Mouse (Mus musculus): ENCODE data around the gene Nectin2. TPM values are rescaled to one million over a fixed set of nuclear protein-coding genes. Genes with fewer than 3 reads are reported as not detected.

Nectin2 gene
- polyA plus RNA-seq, 1 experiment from 2014 or later: 138 TPM

DNA sequence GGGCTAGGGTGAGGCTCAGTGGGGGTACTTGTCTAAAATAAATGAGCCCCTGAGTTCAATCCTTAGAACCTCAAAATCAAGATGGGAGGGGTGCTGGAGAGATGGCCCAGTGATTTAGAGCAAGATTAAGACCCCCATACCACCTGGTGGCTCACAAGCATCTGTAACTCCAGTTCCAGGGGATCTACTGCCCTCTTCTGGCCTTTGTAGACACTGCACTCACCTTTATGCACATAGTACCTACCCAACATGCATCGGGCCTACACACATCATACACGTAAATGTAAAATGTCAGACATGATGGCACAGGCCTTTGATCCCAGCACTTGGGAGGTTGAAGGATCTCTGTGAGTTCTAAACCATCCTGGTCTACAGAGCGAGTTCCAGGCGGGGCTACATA is 32.4 kb upstream of the Nectin2 start:
- Histone ChIP-seq H3K27me3 (no peaks in the 10 kb centered on the region), H3K36me3 (0 out of 2 replicates have a peak, but pooled peaks cover 9% of the 10 kb centered on the region), H3K4me3 (replicated peaks) (no peak overlapping the region), H3K9ac (no peak overlapping the region), H3K4me2 (no peak overlapping the region), H3K9me3 (replicated peaks) (no peaks in the 10 kb centered on the region), H3K4me1 (peaks cover 6% of the 10 kb centered on the region; the same call in 1 of the 2 replicates), H3K27ac (no peak overlapping the region)
- 95% methylated on average over 4 of the region's 4 CpGs for WGBS
- ATAC-seq (replicated peaks; ENCODE audit: low FRiP score): no peak

DNA sequence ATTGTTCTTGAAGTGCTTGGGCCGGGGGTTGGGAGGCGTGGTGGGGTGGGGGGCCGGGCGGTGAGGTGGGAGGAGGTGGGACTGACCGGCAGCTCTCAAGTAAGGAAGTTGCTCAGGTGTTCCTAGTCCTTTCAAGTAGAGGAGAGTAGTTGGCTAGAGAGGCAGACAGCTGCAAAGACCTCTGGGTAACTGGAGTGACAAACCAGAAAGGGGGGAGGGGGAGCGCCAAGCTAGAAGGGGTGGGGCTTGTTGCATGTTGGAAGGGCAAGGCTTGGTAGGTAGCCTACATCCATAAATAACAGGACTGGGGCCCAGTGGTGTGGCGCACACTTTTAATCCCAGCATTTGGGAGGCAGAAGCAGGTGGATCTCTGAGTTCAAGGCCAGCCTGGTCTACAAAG is 31.5 kb upstream of the Nectin2 start:
- Histone ChIP-seq H3K36me3 (0 out of 2 replicates have a peak, but pooled peaks cover 9% of the 10 kb centered on the region), H3K4me1 (peaks cover 6% of the 10 kb centered on the region; the same call in 1 of the 2 replicates), H3K27ac (no peak overlapping the region), H3K9me3 (replicated peaks) (no peaks in the 10 kb centered on the region), H3K4me3 (replicated peaks) (no peak overlapping the region), H3K27me3 (no peaks in the 10 kb centered on the region), H3K4me2 (no peak overlapping the region), H3K9ac (no peak overlapping the region)
- ATAC-seq (replicated peaks; ENCODE audit: low FRiP score): no peak
- 92% methylated on average over 7 of the region's 7 CpGs for WGBS

- no peaks in the 10 kb centered on the region for H3K9me3 ChIP-seq (replicated peaks)
- H3K36me3 ChIP-seq: 0 out of 2 replicates have a peak, but pooled peaks cover 9% of the 10 kb centered on the region
- H3K27me3 ChIP-seq: no peaks in the 10 kb centered on the region
- H3K4me1 ChIP-seq: no peaks in the 10 kb centered on the region
- no peak overlapping the region for H3K4me3 ChIP-seq (replicated peaks)
- no peak for ATAC-seq (replicated peaks; ENCODE audit: low FRiP score)
- H3K27ac ChIP-seq: no peak overlapping the region
- no peak overlapping the region for H3K9ac ChIP-seq
- 84% methylated on average over 4 of the region's 4 CpGs for WGBS
- no peak overlapping the region for H3K4me2 ChIP-seq
Observed at GRCm38 (mm10) chr7:19779903-19780302, 29.6 kb upstream of the Nectin2 start.

DNA sequence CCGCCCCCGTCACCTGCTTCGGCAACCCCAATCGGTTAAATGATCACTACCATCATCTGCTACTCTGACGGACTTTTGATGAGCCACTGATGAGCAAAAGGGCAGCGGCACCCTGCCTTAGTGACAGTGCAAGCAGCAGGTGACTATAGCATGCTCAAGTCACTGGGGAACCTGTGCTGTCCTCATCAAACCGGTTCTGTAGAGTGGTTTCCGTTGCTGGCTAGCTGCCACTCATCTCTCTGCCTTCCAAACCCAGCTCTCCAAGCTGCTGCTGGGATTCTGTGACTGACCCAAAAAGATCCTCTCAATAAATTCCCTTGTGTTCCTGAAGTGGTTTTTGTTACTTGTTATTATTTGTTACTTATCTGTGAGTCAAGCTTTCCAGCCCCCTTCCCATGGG is 28.4 kb upstream of the Nectin2 start:
- H3K9ac ChIP-seq: no peak overlapping the region

DNA sequence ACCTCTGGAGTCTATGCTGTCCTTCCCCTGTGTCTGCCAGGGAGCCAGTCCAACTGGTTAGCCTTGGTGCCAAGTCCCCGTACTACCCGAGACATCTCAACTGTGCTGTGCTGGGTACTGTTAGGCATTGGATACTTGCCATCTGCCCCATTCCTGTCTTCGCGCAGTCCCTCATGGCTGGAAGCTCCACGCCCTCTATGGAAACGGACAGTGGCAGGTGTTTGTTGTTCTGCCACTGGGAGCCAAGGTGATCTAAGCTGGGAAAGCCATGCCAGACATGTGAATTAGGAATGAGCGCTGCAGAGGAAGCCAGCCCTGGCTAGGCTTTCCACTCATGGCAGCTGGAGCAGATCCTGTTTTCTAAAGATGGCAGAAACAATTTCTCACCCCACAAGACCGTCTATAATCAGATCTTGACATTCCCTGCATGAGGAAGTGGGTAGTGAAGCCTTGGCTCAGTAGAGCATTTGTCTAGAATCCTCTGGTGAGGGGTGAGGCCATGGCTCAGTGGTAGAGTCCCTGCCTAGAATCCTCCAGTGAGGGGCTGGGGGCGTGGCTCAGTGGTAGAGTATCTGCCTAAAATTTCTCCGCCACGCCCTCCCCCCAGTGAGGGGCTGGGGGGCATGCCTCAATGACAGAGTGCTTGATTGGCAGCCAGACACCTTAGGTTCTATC is 26.9 kb upstream of the Nectin2 start:
- peaks cover 6% of the 10 kb centered on the region for H3K4me1 ChIP-seq
- no peaks in the 10 kb centered on the region for H3K27me3 ChIP-seq
- H3K27ac ChIP-seq: no peak overlapping the region
- H3K9me3 ChIP-seq (replicated peaks): no peaks in the 10 kb centered on the region
- 0 out of 2 replicates have a peak, but pooled peaks cover 9% of the 10 kb centered on the region for H3K36me3 ChIP-seq
- H3K4me2 ChIP-seq: no peak overlapping the region
- no peak overlapping the region for H3K9ac ChIP-seq
- no peak for ATAC-seq (replicated peaks; ENCODE audit: low FRiP score)
- no peak overlapping the region for H3K4me3 ChIP-seq (replicated peaks)
- WGBS: 88% methylated on average over 11 of the region's 11 CpGs

More for the DNA sequence above, 28.4 kb upstream of the Nectin2 start:
- 84% methylated on average over 8 of the region's 8 CpGs for WGBS
- 0 out of 2 replicates have a peak, but pooled peaks cover 9% of the 10 kb centered on the region for H3K36me3 ChIP-seq
- H3K27ac ChIP-seq: no peak overlapping the region
- H3K4me3 ChIP-seq (replicated peaks): no peak overlapping the region
- no peaks in the 10 kb centered on the region for H3K9me3 ChIP-seq (replicated peaks)
- ATAC-seq (replicated peaks; ENCODE audit: low FRiP score): no peak
- no peaks in the 10 kb centered on the region for H3K4me1 ChIP-seq
- H3K4me2 ChIP-seq: no peak overlapping the region
- no peaks in the 10 kb centered on the region for H3K27me3 ChIP-seq

DNA sequence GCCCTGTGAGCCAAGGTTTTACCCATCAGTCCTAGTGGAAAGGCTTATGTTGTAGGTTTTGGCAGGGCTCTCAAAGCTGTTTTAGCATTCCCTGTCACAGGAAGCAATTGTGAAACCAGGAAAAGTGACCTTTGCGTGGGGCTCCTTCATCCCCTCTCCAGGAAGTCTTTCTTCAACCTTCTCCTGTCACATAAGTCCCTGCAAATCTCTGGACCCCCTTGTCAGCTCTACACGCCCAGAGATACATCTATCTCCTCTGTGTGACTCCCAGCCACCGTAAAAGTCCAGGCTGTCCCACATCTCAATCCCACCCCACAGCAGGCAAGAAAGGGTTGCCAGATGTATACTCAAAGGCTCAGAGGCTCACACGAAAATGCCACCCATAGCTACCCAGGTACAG is 21.4 kb upstream of the Nectin2 start:
- H3K9me3 ChIP-seq (replicated peaks): no peaks in the 10 kb centered on the region
- ATAC-seq (replicated peaks; ENCODE audit: low FRiP score): no peak
- H3K4me2 ChIP-seq: peak overlapping the region; percentile 94
- WGBS: 45% methylated on average over 4 of the region's 4 CpGs
- peak overlapping the region; percentile 71 for H3K4me3 ChIP-seq (replicated peaks)
- no peaks in the 10 kb centered on the region for H3K27me3 ChIP-seq
- H3K4me1 ChIP-seq: peaks cover 51% of the 10 kb centered on the region
- no peak overlapping the region for H3K9ac ChIP-seq
- peaks cover 11% of the 10 kb centered on the region for H3K36me3 ChIP-seq
- peak overlapping the region; percentile 96 for H3K27ac ChIP-seq

DNA sequence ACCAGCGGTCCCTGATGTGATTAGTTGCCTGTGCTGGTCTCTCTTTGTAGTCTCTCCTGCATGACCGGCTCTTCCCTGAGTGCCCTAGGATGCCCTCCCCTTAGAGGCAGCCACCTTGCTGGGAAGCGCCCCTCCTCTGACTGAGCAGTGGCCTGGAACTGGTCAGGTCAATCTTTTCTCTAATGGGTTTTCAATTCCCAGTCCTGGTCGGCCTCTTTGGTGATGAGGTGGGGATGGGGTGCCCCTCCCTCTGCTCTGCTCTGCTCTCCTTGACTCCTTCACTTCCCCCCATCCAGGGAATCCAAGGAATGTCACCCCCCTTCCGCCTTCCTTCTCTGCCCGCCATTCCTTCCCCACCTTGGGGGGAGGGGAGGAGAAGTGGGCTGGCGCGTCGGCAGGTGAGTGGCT is 20.7 kb upstream of the Nectin2 start, which contains the start of gene Bcam:
Gene Bcam (minus strand): TSS at position 33 of the 408 bp plus-strand sequence.
- Histone ChIP-seq H3K27me3 (no peaks in the 10 kb centered on the region), H3K4me1 (peaks cover 51% of the 10 kb centered on the region), H3K9me3 (replicated peaks) (no peaks in the 10 kb centered on the region), H3K27ac (peak within 1 kb of the TSS; percentile 96), H3K9ac (peak within 1 kb of the TSS; percentile 72), H3K4me2 (peak within 1 kb of the TSS; percentile 94), H3K4me3 (replicated peaks) (peak within 1 kb of the TSS; percentile 71), H3K36me3 (peaks cover 17% of the 10 kb centered on the region)
- 2% methylated on average over 9 of the region's 9 CpGs for WGBS
- peak; percentile 88 for ATAC-seq (replicated peaks; ENCODE audit: low FRiP score)

DNA sequence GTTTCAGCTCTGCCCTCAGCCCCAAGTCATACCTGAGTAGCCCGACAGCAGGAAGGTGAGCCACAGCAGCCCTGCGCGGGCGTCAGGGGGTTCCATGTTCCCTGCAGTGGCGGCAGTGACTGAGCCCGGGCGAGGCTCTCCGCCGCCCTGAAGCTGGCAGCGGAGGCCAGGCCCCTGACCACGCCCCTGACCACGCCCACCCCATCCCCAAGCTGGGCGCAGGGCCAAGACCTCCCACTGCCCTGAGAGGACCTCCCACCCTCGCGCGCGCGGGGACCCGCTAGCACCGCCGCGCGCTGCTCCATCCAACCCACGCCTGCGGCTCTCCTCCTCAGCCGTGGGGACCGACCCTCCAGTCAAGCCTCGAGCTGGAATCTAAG is 20.1 kb upstream of the Nectin2 start:
- Histone ChIP-seq H3K4me2 (peak overlapping the region; percentile 94), H3K27me3 (no peaks in the 10 kb centered on the region), H3K9ac (peak overlapping the region; percentile 72), H3K36me3 (peaks cover 24% of the 10 kb centered on the region), H3K4me1 (peaks cover 51% of the 10 kb centered on the region), H3K4me3 (replicated peaks) (peak overlapping the region; percentile 71), H3K27ac (peak overlapping the region; percentile 96), H3K9me3 (replicated peaks) (no peaks in the 10 kb centered on the region)
- WGBS: 0% methylated on average over 28 of the region's 28 CpGs
- peak; percentile 66 for ATAC-seq (replicated peaks; ENCODE audit: low FRiP score)

DNA sequence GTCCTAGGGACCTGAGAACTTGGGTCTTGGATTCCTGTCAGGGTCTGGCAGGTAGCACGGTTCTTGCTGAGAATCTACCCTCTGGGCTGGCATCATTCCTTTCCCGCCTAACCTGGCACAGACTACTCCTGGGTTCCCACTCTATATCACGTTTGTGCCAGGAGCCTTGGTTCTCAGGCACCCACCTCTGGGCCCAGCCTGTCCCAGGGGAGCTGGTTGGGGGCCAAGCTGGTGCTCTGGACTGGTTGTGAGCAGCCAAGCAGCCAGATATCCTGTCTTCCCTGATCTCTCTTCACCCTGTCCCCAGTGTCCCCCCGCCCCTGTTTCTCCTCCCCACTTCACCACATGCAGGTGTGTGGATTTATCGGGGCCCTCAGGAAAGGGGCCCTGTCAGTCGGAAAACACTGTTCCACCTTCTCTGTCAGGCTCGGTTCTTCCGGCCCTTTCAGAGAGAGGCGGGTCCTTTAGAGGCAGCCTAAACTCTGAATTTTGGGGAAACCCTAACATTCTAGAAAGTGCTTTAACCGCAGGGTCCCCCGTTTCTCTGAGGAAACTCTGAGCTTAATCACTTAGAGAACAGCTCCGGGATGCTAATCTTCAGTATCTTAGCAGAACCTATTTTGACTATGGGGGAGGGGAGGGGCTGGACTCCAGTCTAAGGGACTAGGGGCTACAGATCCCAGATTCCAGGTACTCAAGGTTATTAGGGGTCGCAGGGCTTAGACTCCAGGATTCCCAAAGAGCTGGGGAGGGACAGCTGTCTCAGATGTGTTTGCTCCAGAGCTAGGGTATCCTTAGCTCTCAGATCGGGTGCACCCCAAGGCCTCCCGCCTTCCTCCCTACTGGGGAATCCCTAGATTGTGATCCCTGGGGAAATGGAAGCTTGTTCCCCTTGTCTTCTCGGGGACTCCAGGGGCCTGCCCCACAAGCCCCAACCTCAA is 19.4 kb upstream of the Nectin2 start:
- Histone ChIP-seq H3K4me1 (peaks cover 51% of the 10 kb centered on the region), H3K9me3 (replicated peaks) (no peaks in the 10 kb centered on the region), H3K27ac (peak overlapping the region; percentile 96), H3K36me3 (peaks cover 30% of the 10 kb centered on the region), H3K27me3 (no peaks in the 10 kb centered on the region), H3K4me3 (replicated peaks) (peak overlapping the region; percentile 71), H3K4me2 (peak overlapping the region; percentile 94), H3K9ac (peak overlapping the region; percentile 72)
- ATAC-seq (replicated peaks; ENCODE audit: low FRiP score): peak; percentile 4; the same call in 1 of the 2 replicates
- WGBS: 7% methylated on average over 16 of the region's 16 CpGs

GRCm38 (mm10) chr7:19769001-19769400 is 18.7 kb upstream of the Nectin2 start:
- Histone ChIP-seq H3K36me3 (peaks cover 37% of the 10 kb centered on the region), H3K4me1 (peaks cover 55% of the 10 kb centered on the region), H3K27me3 (no peaks in the 10 kb centered on the region), H3K4me2 (peak overlapping the region; percentile 94), H3K27ac (peak overlapping the region; percentile 96), H3K9ac (peak overlapping the region; percentile 72), H3K4me3 (replicated peaks) (peak overlapping the region; percentile 71), H3K9me3 (replicated peaks) (no peaks in the 10 kb centered on the region)
- WGBS: 12% methylated on average over 4 of the region's 4 CpGs
- peak; percentile 57 for ATAC-seq (replicated peaks; ENCODE audit: low FRiP score)

GRCm38 (mm10) chr7:19768251-19768650 is 18.0 kb upstream of the Nectin2 start:
- Histone ChIP-seq H3K4me3 (replicated peaks) (peak overlapping the region; percentile 71), H3K4me1 (peaks cover 57% of the 10 kb centered on the region), H3K27me3 (no peaks in the 10 kb centered on the region), H3K36me3 (peaks cover 45% of the 10 kb centered on the region), H3K27ac (peak overlapping the region; percentile 96), H3K4me2 (peak overlapping the region; percentile 94), H3K9ac (peak overlapping the region; percentile 72), H3K9me3 (replicated peaks) (no peaks in the 10 kb centered on the region)
- 36% methylated on average over 14 of the region's 14 CpGs for WGBS
- ATAC-seq (replicated peaks; ENCODE audit: low FRiP score): 0 out of 2 replicates have a peak, but pooled peaks have one; percentile 5

GRCm38 (mm10) chr7:19764581-19764980 is 14.3 kb upstream of the Nectin2 start:
- 79% methylated on average over 9 of the region's 9 CpGs for WGBS
- H3K27me3 ChIP-seq: no peaks in the 10 kb centered on the region
- no peak for ATAC-seq (replicated peaks; ENCODE audit: low FRiP score)
- H3K9ac ChIP-seq: no peak overlapping the region
- peaks cover 79% of the 10 kb centered on the region for H3K36me3 ChIP-seq
- H3K27ac ChIP-seq: no peak overlapping the region
- H3K4me2 ChIP-seq: no peak overlapping the region
- peaks cover 37% of the 10 kb centered on the region for H3K4me1 ChIP-seq
- no peak overlapping the region for H3K4me3 ChIP-seq (replicated peaks)
- H3K9me3 ChIP-seq (replicated peaks): no peaks in the 10 kb centered on the region
